Mouse (Mus musculus) embryo, embryonic 11.5 days (tissue): ENCODE results near the gene 4921536K21Rik.

Source experiments
- DNase-seq: peaks from one replicate; pipeline ENCODE4 v3.0.0-alpha.2; 2012; ENCODE audit warnings: low read depth, low spot score

Gene 4921536K21Rik

DNA sequence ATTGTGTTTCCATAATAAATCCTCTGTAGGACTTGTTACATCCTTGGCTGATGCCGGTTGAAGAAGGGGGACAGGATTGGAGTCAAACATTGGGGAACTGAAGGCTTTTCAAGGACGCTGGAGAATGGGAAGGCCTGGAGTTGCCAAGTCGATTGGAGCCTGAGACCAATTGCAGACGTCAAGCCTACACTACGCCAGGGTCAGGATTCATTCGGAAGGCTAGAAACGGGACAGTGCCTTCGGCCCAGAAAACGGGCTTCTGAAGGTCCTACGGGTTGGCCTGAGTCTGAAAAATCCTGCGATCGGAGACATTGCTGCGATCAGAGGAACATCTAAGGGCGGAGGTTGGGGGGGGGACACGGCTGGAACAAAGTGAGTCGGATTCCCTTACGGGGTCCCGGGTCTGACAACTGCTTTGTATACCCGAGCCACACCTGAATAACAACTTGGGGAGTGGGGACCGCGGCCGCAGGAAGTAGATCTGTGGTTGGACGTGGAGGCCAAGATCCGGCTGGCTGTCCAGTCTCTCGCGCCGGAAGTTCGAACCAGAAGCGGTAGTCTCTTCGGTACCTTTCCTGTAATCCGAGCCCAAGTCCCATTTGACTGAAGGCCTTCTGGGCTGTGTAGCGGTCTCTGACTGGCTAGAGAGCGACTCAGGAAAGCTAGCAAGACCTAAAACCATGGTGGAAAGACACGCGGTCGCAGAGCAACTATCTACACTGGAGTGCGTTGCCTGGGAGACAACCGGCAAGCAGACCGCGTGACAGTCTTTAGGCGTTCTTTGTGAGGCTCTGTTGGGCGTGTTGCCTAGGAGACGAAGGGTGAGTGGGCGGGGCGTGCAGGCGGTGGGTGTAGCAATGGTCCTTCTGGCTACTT, at the start of gene 4921536K21Rik, which contains the start of gene Dusp18:
Gene 4921536K21Rik (minus strand): TSS at position 693 of the 876 bp plus-strand sequence.
Gene Dusp18 (plus strand): TSS at position 835 of the 876 bp plus-strand sequence.
- peak; percentile 93 for DNase-seq

DNA sequence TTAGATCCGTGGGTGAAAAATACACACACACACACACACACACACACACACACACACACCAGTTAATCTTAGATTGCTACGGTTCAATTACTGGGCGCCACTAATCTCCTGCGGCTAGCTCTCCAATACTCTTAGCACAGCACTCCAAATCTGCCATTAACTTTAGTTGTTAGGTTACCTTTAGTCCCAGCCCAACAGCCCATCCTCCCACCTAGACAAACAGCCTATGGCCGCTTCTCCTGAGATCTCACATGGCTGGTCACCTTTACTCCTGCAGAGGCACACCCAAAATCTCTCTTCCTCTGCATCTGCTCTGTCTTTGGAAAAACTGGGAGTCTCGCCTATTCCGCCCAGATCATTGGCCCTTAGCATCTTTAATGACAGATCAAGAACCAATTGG, 46.5 kb upstream of the 4921536K21Rik start:
- no peak for DNase-seq

DNA sequence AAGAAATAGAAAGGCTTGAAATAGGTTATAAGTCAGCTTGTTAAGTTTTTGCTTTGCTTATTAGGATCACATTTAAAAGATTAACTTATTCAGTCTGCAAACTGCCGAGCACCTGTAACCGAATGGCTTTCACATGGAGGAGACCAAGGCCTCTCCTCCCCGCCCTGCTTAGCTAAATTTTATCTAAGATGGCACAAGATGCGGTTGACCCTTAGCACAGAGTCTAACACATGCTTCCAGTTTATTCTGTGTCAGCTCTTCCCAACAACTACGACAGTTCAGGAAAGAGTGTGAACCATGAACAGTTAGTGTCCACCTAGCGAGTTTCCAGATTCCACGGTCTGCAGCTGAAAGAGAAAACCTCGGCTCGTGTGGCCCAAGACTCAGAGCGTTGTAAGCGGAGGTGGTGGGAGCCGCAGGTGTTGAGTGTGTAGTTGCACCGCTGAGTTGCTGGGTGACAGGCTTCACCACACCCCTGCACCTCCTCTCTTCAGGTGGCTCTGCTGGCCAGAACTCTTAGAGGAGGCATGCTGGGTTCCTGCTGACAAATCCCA, 42.5 kb upstream of the 4921536K21Rik start:
- no peak for DNase-seq

DNA sequence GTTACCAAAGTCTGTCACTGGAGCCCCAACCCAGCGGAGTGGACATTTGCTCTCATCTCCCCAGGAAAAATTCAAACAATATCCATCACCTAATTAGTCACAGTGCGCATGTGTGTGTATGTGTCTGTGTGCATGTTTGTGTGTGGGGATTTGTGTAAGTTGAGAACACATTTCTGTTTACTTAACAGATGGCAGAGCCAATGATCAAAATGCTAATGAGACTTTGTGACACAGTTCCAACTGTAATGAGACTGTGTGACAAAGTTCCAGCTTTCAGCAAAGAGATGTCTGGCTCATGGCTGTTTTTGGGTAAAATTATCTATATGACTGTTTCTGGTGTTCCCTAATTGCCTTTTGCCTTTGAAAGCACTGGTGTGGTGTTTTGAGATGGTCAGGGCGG, 41.4 kb upstream of the 4921536K21Rik start:
- DNase-seq: no peak

DNA sequence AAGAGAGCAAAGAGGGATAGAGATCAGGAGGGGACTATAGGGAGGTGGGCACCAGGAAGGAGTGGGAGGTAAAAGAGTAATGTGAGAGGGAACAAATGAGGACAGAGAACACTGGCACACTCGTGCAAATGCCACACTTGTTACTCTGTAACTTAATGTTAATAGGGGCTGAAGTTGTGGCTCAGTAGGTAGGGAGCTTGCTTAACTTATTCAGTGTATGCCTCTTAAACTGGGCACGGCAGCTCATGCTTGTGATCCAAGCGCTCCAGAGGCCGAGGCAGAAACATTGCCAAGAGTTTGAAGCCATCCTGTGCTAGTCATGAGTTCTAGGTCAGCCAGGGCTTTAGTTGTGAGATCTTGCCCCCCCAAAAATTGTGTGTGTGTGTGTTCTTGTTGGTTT, 40.2 kb upstream of the 4921536K21Rik start:
- DNase-seq: no peak

DNA sequence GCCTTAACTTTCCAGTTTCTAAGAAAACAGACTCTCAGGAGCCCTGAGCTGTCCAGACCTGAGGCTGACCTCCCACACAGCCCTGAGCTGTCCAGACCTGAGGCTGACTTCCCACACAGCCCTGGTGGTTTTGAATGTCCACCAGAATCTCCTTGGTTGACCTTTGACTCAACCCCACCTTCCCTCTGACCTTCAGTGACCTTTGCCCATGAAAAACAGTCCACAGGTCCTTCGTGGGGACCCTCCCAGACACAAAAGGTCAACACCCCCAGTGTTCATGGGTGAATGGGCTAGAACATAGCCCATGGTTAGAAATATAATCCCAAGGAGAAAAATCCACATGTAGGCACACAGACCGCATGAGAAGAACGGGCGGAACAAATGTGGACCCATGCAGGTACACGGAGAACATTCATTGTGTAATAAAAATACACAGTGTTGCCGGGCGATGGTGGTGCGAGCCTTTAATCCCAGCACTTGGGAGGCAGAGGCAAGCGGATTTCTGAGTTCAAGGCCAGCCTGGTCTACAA, 38.9 kb upstream of the 4921536K21Rik start:
- no peak for DNase-seq

DNA sequence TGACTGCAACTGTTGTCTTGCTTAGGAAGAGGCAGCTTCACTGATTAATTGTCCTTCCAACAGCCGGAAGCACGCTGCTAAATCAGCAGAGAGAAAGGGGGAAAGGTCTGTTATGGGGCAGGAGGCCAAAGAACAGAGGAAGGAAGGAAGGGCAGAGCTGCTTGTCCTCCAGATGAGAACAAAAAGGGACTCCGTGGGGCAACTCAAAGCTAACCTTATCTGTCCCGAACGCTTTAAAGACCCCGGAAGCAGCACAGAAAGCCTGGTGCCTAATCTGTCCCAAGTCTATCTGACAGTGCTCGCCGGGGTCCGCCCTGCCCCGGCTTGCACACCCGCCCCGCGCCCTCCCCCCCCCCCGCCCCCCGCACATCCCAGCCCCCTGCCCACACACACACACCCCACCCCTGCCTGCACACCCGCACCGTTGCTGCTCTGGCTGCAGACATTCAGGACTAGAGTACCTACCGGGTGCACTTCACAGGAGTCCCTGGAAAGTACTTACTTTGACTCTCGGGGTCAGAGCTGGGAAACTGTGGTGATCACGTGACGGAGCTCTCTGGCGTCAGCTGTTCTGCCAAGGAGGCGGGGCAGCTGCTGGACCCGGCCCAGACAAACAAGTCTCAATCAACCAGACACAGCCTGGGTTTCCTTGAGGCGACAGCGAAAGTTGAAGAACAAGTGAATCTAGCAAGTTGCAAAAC, 36.8 kb upstream of the 4921536K21Rik start, which contains the start of gene Tcn2:
Gene Tcn2 (minus strand): TSS at position 649 of the 701 bp plus-strand sequence.
- DNase-seq: peak; percentile 75

DNA sequence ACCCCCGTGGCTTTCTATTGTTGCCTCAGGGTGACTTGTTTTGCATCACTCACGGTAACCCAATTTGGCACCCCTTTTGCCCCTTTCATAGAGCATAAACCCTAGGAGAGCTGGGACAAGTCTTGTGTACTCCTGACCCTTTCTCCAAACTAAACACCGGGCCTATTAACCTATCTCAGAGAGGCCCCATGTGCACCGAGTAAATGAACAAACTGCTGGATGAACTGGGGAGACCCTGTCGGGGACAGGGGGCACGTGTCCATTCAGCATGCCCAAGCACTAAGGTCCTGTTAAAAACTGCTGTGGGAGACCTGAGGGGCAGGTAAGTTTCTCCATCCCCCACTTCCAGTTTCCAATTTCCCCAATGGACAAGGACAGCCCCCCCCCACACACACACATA, 36.0 kb upstream of the 4921536K21Rik start:
- no peak for DNase-seq

DNA sequence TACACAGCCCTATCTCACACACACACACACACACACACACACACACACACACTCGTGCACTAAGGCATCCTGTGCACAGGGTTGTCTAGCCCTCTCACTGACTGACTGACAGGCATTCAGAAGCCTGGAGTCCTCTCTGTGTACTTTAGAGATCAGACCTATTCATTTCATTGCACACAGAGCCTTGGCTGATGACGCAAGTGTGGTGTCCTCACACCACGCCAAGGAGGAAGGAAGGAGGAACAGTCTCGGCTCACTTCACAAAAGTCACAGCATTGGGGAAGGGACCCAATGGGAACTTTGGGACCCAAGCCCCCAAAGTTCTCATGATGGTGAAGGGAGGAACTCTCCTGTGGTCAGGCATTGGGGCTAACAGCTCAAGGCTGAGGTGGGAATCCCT, 35.1 kb upstream of the 4921536K21Rik start:
- DNase-seq: no peak

DNA sequence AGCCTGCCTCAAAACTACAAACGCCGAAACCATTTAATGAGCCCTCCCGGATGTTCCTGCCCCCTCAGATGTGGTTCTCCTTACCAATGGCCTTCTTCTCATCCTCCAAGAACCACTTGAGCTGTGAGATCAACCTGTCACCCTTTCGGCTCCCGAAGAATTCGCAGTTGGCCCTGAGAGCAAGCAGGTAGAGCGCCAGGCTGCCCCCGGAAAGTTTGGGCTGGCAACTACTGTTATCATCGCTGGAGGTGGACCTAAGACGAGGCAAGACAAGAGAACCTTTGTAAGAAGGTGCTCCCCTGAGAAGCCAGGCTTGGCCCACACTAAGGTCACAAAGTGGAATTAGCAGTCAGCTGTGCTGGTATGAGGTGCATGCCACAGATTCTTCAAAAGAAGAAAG, 31.0 kb upstream of the 4921536K21Rik start:
- no peak for DNase-seq

DNA sequence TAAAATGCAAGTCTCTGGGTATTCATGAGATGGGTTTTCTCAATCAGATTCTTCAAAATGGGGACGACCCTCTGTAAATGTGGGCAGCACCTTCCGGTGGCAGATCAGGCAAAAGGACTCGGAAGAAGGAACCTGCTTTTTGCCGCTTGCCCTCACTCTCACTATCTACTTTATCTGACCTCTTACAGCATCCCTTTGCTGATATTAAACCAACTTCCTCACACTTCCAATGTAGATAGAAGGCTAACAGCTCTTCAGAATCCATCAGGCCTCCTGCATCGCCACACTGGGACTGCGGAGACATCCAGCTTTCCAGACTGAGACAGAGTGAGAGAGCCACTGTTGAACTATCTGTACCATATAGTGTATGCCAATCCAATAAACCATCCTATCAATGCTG, 27.8 kb upstream of the 4921536K21Rik start:
- DNase-seq: no peak

DNA sequence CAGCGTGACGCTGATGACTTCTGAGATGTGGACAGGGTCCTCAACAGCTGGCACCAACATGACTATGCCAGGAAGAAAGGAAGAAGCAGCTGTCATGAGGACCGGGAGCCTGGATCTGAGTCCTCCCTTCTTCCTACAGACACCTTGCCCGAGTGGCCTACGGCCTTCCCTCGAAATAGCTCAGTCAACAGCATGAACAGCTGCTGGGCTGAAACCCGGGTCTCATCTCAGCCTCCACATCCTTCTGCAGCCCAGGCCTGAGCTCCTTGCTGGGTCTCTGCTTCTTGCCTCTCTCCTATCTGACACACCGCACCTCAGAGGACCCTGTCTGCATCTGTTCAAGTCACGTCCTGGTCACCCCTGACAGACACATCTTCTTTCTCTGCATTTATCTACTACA, 27.2 kb upstream of the 4921536K21Rik start:
- no peak for DNase-seq

DNA sequence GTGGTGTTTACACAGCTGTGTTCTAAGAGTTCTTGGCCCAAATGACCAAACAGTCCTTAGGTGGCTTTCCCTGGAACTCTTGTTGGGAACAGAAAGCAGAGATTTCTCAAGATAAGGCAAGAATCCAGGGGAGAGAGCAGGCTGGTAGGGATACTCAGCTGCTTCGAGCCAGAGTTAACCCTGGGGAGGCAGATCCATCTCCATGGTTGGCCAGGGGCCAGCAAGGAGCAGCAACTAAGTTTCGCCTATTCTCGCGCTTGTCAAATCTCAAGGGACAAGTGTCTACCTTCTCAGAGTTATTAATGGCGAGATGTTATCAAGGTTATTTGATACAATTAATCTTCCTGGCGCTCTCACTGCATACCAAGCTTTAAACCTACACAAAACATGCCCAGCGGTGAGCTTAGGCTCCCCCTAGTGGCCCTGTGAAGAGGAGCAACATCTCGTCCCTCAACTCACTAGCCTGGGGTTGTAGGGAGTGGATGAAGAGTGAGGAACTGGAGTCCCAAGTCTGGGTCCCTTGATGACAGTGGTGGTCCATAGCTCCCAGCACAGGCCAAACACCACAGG, 26.5 kb upstream of the 4921536K21Rik start:
- no peak for DNase-seq

DNA sequence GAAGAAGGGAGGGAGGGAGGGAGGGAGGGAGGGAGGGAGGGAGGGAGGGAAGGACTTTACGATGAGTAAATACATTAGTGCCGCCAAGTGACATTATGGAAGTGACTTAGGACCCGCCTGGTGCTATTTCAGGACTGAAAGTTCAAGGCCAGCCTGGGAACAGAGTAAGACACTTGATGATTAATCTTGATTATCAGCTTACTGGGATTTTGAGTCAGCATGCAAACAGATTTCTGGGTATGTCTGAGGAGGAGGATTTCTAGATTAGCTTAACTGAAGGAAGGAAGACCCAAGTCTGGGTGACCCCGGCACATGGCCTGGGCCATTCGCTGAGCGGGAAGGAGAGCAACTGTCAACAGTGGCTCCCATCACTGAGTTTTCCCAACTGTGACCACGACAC, 25.6 kb upstream of the 4921536K21Rik start:
- no peak for DNase-seq

DNA sequence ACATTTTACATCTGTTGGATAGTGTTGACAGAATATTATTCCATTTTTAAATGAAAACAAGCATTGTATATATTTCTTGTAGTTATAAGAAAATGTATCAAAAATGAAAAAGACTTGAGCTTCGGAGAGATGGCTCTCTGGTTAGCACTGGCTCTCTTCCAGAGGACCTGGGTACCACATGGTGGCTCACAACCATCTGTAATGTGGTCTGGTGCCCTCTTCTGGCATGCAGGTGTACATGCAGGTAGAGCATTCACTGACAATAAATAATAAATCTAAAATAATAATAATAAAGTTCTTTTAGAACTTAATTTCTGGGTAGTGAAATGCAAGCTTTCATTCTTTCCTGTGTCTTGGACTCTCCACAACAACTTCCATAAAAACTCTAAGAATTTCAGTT, 23.8 kb upstream of the 4921536K21Rik start:
- no peak for DNase-seq

DNA sequence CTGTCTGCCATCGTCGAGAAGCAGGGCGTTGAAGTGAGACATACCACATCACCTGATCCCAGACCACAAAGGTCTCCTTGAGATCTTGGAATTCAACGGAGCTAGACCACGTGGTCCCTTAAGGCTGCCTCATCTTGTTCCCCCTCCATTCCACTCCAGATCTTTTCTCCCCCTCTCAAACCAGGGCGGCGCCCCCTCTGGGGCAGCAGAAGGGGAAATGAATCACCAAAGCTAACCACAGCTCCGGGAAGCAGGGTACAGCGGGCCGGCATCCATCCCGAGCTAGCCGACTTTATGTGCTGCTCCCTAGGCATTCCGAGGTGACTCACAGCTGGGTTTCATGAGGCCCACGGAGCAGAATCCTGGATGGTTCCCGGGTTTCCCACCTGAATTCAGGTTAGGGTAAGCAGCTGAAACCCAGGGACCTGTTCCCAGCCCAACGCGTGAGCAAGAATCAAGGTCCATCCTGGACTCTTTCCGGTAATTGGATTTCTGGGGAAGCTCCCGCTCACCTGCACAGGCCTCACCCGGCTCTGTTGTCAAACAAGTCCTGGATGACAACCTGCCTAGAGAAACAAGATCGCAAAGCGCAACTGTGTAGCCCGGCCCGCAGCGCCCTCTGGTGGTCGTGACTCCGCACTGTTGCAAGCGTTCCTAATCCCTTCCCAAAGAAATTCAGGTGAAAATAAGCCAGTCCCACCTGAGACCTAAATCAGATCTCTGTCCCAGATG, 19.4 kb upstream of the 4921536K21Rik start, which contains the start of gene Slc35e4:
Gene Slc35e4 (minus strand): TSS at position 556 of the 732 bp plus-strand sequence.
- DNase-seq: no peak

DNA sequence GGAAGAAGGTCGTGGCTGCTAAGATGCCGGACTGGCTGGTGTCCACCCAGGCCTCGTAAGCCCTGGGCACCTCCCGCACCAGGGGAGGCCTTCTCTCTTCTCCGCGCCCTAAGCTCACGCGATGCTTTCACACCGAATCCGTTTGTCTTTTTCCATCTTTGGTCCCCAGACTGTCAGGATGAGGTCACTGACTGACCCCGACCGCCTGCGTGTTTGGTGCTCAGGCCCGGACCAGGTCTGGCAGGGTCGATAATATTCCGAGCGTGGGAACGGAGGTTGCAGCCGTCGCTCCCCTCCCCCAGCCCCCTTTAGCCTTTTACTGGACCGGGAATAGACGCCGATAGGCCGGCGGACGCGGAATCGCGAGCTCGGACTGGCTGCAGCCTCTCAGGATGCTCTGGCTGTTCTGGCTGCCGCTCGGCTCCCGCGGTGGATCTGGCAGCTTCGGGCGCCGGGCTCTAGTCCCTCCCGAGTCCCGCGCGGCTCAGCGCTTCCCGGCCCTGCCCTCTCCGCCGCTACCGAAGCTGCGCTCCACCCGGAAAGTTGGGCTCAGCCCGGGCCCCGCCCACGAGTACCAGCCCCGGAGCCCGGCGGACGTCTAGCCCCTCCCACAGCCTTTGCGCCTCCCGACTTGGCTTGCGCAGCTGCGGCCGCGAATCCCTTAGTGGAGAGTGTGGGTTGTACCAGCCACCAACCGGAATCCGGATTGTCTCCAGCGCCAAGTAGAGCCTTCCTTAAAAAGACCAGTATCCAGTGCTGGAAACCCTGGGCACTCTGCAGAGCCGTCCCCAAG, 18.6 kb upstream of the 4921536K21Rik start:
- peak; percentile 72 for DNase-seq

DNA sequence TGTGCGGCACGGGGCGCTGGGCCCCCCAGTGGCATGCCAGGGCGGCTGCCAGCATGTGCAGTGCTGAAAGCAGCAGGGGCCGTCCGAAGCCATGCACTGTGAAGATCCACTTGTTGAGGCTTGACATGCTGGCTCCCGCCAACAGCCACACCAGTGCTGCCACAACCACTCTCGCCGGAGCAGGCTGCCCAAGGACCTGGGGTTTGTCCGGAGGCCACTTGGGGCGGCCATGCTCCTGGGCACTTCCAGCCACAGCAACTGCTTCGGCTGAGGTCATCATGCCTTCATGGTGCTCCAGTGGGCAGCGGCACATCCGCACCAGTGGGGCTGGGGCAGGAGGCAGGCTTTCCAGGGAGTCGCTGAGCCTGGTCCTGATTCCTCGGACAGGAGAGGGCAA, 18.0 kb upstream of the 4921536K21Rik start:
- no peak for DNase-seq

DNA sequence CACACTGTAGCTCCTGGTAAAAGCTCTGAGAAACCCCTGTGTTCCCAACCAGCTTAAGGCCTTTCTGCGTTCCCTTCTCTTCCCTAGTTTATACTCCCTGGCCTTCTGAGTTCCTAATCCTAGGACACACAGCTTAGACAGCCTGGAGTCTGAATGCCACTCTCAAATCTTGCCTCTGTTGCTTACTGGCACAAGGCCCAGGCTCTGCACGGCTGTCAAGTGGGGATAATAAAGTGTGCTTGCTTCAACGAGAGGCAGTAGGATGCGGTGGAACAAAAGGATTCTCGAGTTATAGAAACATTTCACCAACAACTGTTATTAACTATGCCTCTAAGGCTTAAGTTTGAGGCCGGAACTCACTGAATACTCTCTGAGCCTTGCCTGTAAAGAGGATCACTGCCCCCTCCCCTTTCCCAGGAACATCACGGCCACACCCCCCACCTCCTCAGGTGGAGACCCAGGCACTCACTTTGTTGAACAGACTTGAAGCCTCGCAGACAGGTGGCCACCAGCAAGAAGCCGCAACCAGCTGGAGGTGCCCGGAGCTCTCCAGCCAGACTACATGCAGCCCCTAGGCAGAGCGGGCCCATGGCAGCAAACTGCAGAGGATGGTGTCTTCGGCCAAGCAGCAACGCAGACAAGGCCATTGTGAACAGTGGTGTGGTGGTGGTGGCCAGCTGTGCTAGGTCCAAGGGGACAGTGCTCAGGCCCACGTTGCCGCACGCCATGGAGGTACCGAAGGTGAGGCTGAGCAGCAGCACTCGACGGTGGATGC, 17.4 kb upstream of the 4921536K21Rik start:
- DNase-seq: no peak
